Comparison of ENCODE assay signal across 29 mouse cellular contexts in the genomic region with DNA sequence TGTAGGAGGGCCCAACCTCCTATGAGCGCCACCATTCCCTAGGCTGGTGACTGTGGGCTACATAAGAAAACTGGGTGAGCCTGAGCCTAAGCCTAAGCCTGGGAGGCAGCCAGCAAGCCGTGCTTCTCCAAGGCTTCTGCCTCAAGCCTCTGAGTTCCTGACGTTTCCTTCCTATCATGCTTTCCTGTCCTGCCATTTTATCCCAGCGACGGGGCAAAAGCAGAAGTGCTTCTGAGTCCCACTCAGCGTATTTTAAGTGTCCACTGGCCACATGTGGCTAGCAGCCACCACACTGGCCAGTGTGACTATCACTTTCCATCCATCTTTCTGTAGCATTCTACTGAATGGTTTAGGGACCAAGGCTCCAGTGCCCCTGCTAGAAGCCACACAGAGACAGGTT.
DNase-seq lines count a peak whose midpoint lies in the region; ATAC-seq and TF ChIP-seq lines count a peak whose summit lies in the region.
"Had no signal": no experiment of that assay in that cellular context is flagged by ENCODE, and none has a peak within 500 bp of the region (broad histone marks: within the 10 kb centered on the region; RNA-seq: fewer than 3 reads in every experiment).

No protein-coding gene starts in this region.

- no peak for TF ChIP-seq CTCF in layer of hippocampus, adult 2 months (conservative IDR thresholded peaks at IDR 0.05)
- TF ChIP-seq CTCF in bone marrow macrophage, adult 2 months (IDR thresholded peaks at IDR 0.05; ENCODE audit: low read depth, low read length): no peak
- TF ChIP-seq CTCF in stomach, postnatal 0 days (IDR thresholded peaks at IDR 0.05; ENCODE audit: low read depth): no peak

- no peak for DNase-seq in layer of hippocampus, adult 2 months (ENCODE audit: low spot score in 2 of 2)
- no peak for DNase-seq in layer of hippocampus, adult 8-10 months (ENCODE audit: low spot score in 2 of 2)
- DNase-seq in embryonic facial prominence, embryonic 14.5 days (ENCODE audit: low spot score): no peak
- DNase-seq in right cerebral cortex, postnatal 14 days: no peak
- DNase-seq in stomach, postnatal 0 days (ENCODE audit: low spot score): no peak
- no peak for DNase-seq in adrenal gland, postnatal 25 days
- DNase-seq: adrenal gland, postnatal 36 days; cerebellum, adult 11 months; cerebellum, adult 9-10 months; cerebellum, postnatal 36 days; heart, postnatal 36 days; kidney, adult 9 months; kidney, postnatal 10 days; liver; lung, adult 2 months; lung, postnatal 10 days; midbrain, embryonic 14.5 days; retina, postnatal 1 day; right cerebral cortex, postnatal 25 days; thymus, adult 2 months; thymus, postnatal 4 days had no signal

- TF ChIP-seq POLR2A in bone marrow macrophage, adult 2 months (IDR thresholded peaks at IDR 0.05; ENCODE audit: borderline replicate concordance, low read depth, low read length): no peak

- H3K9me3 ChIP-seq in embryonic facial prominence, embryonic 14.5 days (ENCODE audit: control insufficient read depth, low read length): no peaks in the 10 kb centered on the region
- H3K9me3 ChIP-seq in stomach, postnatal 0 days (ENCODE audit: control insufficient read depth, low read length): no peaks in the 10 kb centered on the region
- H3K9me3 ChIP-seq: forebrain, embryonic 10.5 days; forebrain, embryonic 15.5 days; hindbrain, embryonic 13.5 days had no signal

- no peak overlapping the region for H3K9ac ChIP-seq in embryonic facial prominence, embryonic 14.5 days (ENCODE audit: low read depth, low read length)
- H3K9ac ChIP-seq in stomach, postnatal 0 days (ENCODE audit: low read length): no peak overlapping the region
- H3K9ac ChIP-seq: forebrain, embryonic 15.5 days; hindbrain, embryonic 13.5 days; liver, embryonic 14.5 days had no signal

- H3K27ac ChIP-seq in layer of hippocampus, adult 2 months: 0 out of 2 replicates have a peak overlapping the region, but pooled peaks have one; percentile 8
- peak overlapping the region; percentile 89 for H3K27ac ChIP-seq in bone marrow macrophage, adult 2 months (ENCODE audit: insufficient read depth, low read depth, low read length)
- H3K27ac ChIP-seq in embryonic facial prominence, embryonic 14.5 days (replicated peaks; ENCODE audit: low read depth, low read length): 0 out of 2 replicates have a peak overlapping the region, but pooled peaks have one; percentile 5
- H3K27ac ChIP-seq in macrophage: peak overlapping the region; percentile 97
- no peak overlapping the region for H3K27ac ChIP-seq in stomach, postnatal 0 days (replicated peaks)
- H3K27ac ChIP-seq: forebrain, embryonic 15.5 days; hindbrain, embryonic 13.5 days; liver, embryonic 14.5 days had no signal

- no peak overlapping the region for H3K4me3 ChIP-seq in layer of hippocampus, adult 2 months
- H3K4me3 ChIP-seq in bone marrow macrophage, adult 2 months (ENCODE audit: insufficient read depth, low read length): peak overlapping the region; percentile 5
- H3K4me3 ChIP-seq in embryonic facial prominence, embryonic 14.5 days (ENCODE audit: low read depth, low read length): no peak overlapping the region
- H3K4me3 ChIP-seq in macrophage (ENCODE audit: inconsistent target): no peak overlapping the region
- H3K4me3 ChIP-seq in stomach, postnatal 0 days (ENCODE audit: low read depth, low read length): no peak overlapping the region
- H3K4me3 ChIP-seq: forebrain, embryonic 10.5 days; forebrain, embryonic 15.5 days; hindbrain, embryonic 13.5 days had no signal

- WGBS in embryonic facial prominence, embryonic 14.5 days: 92% methylated on average over 6 of the region's 6 CpGs
- WGBS in macrophage (ENCODE audit: missing documents): 14% methylated on average over 6 of the region's 6 CpGs
- WGBS in stomach, postnatal 0 days: 85% methylated on average over 6 of the region's 6 CpGs

- H3K4me2 ChIP-seq in embryonic facial prominence, embryonic 14.5 days (ENCODE audit: low read depth, low read length): no peak overlapping the region
- H3K4me2 ChIP-seq in stomach, postnatal 0 days (replicated peaks; ENCODE audit: low read depth): no peak overlapping the region
- H3K4me2 ChIP-seq: forebrain, embryonic 15.5 days; heart, embryonic 11.5 days; hindbrain, embryonic 13.5 days had no signal

- ATAC-seq in embryonic facial prominence, embryonic 14.5 days (ENCODE audit: low read depth): no peak
- ATAC-seq in stomach, postnatal 0 days (ENCODE audit: low FRiP score, low TSS enrichment): no peak
- ATAC-seq: forebrain, embryonic 15.5 days; intestine, postnatal 0 days had no signal

- TF ChIP-seq EP300 in stomach, postnatal 0 days (optimal IDR thresholded peaks at IDR 0.05): no peak

- H3K27me3 ChIP-seq in embryonic facial prominence, embryonic 14.5 days (replicated peaks; ENCODE audit: control insufficient read depth, insufficient read depth, low read length): no peaks in the 10 kb centered on the region
- no peaks in the 10 kb centered on the region for H3K27me3 ChIP-seq in stomach, postnatal 0 days (ENCODE audit: control insufficient read depth, insufficient read depth, low read length)
- H3K27me3 ChIP-seq: forebrain, embryonic 15.5 days; hindbrain, embryonic 13.5 days had no signal

- peaks cover 37% of the 10 kb centered on the region for H3K79me2 ChIP-seq in macrophage (ENCODE audit: inconsistent target)

- no peaks in the 10 kb centered on the region for H3K36me3 ChIP-seq in embryonic facial prominence, embryonic 14.5 days (ENCODE audit: control insufficient read depth, insufficient read depth, low read length)
- H3K36me3 ChIP-seq in macrophage (ENCODE audit: inconsistent target): peaks cover 24% of the 10 kb centered on the region
- no peaks in the 10 kb centered on the region for H3K36me3 ChIP-seq in stomach, postnatal 0 days (ENCODE audit: control insufficient read depth, insufficient read depth, low read length)
- H3K36me3 ChIP-seq: forebrain, embryonic 10.5 days; forebrain, embryonic 15.5 days; hindbrain, embryonic 13.5 days had no signal

- peaks cover 55% of the 10 kb centered on the region for H3K4me1 ChIP-seq in bone marrow macrophage, adult 2 months (ENCODE audit: control insufficient read depth, insufficient read depth, low read length)
- H3K4me1 ChIP-seq in embryonic facial prominence, embryonic 14.5 days (ENCODE audit: control insufficient read depth, insufficient read depth, low read length): peaks cover 18% of the 10 kb centered on the region
- peaks cover 2% of the 10 kb centered on the region; the same call in 1 of the 2 replicates for H3K4me1 ChIP-seq in stomach, postnatal 0 days (replicated peaks; ENCODE audit: control insufficient read depth, insufficient read depth)
